Mouse (Mus musculus): ENCODE measurements at regions not wholly inside any gene's neighbourhood (a gene's known extent, or its start where the extent isn't known, plus 50 kb on each side); places are given as distances from the start of the nearest gene placed in this dataset.
"Not testable (repeated sequence)": the region's sequence is repeated elsewhere in the genome, so short reads cannot be mapped to it uniquely, and the experiment has no call there.

DNA sequence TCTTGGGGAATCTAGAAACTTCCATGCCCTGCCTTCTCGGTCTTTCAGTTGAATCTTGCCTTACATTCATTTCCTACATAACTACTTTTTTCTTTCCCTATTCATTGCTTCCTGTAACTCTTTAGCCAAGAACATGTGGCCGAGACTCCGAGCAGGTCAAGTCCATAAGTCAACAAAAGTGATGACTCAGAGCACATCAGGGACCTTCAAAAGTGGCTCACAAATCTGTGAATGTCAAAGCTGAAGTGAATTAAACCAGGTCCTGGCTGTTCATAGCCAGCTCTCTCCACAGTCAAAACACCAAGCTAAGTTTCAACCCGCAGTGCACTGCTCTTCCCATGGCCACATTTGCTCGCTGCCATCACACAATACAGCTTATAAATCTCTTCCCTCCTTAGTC lies 252.5 kb upstream of the Zfp703 start:
- intact Hi-C loops (cut with DNase I), result no loop called here
- DNase-seq, result no peak

DNA sequence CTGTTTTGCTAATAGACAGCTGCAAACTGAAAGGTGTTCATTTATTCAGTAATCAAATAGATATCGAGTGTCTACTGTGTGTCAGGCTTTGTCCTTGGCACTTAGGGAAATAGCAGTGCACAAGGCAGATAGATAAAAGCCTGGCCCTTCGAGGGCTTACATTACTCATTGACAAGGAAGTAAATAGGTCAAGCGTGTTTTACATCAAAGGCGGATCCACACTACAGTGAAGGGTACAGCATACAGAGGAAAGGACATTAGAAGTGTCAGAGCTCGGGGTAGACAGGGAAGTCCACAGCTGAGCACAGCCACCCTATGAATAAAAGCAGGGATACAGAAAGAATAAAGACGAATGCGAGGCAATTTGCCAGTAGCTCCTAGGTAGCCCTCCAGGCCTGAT lies 251.6 kb upstream of the Zfp703 start:
- no peak for DNase-seq
- intact Hi-C loops (cut with DNase I), result no loop called here

DNA sequence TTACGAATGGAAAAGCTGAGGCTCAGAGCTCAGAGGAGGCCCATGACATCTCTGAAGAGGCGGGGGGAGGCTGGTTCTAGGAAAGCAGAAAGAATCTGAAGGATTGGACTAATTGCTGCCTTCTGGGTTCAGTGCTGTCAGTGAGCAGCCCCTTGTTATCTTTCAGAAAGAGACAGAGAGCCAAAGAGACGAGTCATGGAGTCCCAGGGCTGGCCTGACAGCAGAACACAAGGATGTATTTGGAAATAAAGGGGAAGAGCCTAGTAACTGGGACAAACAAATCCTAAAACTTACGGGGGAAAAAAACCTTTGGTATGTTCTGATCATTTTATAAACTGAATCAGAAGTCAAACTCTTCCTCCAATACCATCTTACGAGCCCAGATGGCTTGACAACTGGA lies 247.8 kb upstream of the Zfp703 start:
- intact Hi-C loops (cut with DNase I), result no loop called here
- DNase-seq, result no peak

DNA sequence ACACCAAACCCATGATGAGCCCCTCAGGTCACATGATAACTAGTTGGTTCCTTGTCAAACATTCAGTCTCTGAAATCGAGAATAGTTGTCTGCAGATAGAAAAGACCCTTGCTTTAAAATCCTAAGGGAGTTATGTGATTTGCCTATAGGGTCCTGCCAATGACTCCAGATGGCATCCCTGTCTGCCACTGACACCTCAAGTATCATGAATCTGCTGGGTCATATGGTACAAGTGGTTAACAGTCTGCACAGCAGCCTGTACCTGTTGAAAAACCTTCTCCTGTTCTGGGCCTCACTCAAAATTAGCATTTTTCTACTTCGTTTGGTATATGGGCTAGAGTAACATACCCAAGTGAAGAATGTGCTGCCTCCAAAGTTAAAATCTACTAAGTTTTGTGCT lies 246.0 kb upstream of the Zfp703 start:
- no peak for DNase-seq
- intact Hi-C loops (cut with DNase I), result no loop called here

DNA sequence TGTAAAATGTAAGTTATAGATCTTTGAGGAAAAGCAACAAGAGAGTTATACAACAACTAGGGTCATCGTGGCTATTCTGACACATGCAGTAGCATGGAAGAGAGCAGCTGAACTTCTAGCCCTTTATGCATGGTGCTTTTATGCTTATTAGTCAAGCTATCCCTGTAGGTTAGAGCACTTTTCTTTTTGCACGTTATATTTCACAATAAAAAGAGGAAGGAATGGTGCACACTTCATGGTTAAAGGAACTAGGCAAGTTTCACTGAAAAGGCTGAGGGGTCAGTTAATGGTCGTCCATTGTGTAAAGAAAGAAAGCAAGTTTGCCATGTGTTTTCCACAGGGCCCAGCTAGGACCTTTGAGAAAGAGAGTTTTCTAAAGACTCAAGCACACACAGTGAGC lies 232.7 kb upstream of the Zfp703 start:
- intact Hi-C loops (cut with DNase I), result no loop called here
- no peak for DNase-seq

DNA sequence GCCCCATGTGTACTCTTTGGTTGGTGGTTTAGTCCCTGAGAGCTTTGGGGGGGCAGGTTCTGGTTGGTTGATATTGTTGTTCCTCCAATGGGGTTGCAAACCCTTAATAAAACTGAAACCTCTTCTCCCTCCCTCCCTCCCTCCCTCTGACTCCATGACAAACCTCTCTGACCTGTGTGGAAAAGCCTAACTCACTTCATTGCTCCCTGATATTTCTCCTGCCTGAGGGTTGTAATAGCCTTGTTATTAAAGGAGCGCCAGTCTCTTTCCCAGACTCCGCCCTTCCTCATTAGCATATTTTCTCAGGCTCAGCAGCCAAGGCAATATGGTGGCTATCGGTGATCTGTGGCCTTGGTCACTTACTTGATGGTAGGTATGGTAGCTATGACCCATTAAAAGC lies 230.3 kb upstream of the Zfp703 start:
- intact Hi-C loops (cut with DNase I), result no loop called here

DNA sequence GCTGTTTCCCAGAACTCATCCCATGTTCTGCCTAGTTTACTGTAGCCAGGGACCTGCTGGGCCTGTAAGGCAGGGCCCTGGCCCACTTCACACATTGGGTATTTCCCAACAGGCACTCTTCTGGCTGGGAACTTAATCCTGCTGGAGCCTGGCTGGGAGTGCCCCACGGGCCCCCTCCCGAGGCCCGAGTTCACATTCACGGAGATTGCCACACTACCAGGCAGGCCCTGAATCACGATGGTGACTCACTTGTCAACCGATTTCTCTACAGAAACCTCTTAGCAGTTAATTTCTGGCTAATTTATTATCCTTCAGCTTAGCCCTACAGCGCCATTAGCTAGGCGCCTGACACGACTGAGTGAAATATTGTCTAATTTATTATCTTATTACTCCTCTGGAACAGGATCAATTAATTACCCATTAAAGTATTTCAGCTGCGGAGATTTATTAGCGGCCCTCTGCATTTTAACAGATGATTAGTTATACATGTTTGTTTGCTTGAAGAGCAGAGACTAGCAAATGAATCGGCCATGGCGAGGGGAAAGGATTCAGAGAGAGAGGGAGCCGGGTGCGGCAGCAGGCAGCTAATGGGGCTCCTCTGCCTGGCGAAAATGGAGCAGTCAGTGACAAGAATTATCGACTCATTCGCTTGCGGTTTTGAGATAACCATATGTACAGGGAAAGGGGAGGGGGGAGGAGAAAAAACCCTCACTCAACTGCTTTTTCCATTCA lies 229.7 kb upstream of the Zfp703 start:
- DNase-seq, result peak; percentile 11
- intact Hi-C loops (cut with DNase I), result no loop called here

More for the DNA sequence above, 230.3 kb upstream of the Zfp703 start:
- DNase-seq, result no peak

DNA sequence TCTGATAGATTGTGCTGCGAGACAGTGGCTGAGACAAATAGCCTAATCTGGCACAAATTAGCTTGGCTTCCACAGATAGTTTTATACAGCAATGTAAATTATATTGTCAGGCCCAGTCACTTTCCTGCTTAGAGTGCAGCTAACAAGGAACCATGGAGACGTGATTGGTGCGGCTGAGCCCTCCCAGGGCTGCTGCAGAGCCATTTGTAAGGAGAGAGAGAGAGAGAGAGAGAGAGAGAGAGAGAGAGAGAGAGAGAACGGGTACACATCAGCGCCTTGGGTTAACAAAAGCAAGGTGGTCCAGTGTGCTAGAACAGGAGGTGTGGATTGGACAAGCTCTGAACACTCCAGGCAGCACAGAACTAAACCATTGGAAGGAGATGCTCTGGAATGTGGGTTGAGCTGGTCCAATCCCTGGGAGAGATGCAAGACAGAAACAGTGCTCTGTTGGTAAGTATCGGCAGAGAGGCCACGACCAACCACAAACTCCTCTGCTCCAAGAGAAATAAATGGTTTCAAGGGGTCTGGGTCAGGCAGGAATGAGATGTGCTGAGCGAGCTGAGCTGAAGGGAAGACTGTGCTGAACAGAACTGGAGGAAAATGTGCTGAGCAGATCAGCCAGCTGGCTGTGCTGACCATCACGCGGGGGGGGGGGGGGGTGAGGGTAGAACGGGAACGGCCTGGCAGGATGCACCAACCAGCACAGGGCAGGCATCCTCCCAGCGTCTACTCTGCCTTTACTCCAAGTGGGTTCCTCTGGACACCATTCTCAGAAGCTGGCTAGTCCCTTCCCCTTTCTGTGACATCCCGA lies 228.8 kb upstream of the Zfp703 start:
- peak; percentile 10 for DNase-seq
- intact Hi-C loops (cut with DNase I), result no loop called here

DNA sequence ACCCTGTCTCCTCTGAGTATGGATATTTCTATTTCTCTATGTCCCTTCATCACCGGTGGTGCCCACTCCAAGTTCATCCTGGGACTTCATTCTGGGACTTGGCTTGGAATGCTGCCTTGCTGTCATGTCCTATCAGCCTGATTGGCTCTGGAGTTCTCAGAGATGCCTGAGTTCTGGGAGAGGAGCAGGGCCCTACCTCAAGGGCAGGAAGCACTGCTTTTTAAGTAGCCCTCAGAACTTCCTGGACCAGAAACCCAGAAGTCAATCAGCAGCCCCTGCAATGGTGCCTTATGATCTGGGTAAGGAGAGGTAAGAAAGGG lies 228.2 kb upstream of the Zfp703 start:
- peak; percentile 31 for DNase-seq

DNA sequence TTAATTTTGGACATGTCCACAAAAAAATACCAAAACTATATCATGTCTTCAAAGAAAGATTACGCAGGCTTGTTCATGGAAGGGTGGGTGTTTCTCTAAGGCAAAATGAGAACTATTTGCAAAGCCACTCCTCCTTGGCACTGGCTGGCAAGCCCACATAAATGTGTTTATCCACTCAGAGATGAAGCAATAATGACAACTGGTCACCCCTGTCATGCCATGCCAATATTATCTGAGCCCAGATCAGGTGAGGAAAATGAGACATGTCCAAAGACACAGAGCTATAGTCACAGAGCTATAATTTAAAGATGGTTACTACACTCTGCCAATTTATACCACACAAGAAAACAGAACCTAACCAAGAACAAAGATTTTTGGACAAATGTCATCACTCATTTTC lies 227.0 kb upstream of the Zfp703 start:
- no peak for DNase-seq
- intact Hi-C loops (cut with DNase I), result no loop called here

More for the DNA sequence above, 228.2 kb upstream of the Zfp703 start:
- intact Hi-C loops (cut with DNase I), result no loop called here

DNA sequence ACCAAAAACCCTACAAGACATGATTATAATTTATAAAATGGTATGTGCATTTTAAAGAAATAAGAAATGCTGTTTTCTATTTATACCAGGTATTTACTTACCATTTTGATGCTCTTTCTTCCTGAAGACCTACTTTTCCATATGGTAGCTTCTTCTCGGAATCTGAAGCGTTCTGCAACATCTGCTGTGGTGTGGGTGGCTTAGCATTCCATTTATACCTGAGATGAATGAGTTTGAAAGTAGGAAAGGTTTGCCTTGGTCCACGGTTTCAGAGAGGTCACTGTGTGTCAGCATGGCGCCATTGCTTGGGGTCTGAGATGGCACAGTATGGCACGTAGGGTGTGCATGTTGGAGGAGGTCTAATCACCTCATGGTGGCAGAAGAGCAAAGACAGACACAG lies 225.5 kb upstream of the Zfp703 start:
- no peak for DNase-seq
- intact Hi-C loops (cut with DNase I), result no loop called here

DNA sequence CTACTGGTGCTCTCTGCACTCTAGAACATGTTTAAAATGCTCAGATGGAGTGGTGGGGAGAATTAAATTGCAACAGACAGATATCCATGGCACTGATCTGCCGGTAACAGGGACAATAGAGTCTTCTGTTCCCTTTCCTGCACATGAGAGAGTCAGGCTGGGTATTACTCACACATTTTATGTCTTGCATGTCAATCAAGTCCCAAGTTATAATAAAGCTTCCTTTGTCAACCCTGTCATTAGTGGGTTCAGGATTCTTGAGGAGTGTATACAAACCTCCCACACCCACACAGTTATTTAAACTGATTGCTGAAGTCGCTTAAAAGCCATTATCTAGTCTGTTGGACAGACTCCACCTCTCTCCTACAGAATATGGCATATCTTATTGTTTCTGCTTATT lies 220.7 kb upstream of the Zfp703 start:
- no peak for DNase-seq
- intact Hi-C loops (cut with DNase I), result no loop called here

DNA sequence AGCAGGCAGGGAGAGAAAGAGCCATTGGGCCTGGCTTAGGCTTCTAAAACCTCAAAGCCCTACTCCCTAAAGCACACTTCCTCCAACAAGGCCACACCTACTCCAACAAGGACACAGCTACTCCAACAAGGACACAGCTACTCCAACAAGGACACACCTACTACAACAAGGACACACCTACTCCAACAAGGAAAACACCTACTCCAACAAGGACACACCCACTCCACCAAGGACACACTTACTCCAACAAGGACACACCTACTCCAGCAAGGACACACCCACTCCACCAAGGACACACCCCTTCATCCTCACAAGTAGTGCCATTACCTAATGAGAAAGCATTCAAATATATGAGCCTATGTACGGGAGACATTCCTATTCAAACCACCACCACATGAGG lies 216.4 kb upstream of the Zfp703 start:
- DNase-seq, result no peak
- intact Hi-C loops (cut with DNase I), result no loop called here

DNA sequence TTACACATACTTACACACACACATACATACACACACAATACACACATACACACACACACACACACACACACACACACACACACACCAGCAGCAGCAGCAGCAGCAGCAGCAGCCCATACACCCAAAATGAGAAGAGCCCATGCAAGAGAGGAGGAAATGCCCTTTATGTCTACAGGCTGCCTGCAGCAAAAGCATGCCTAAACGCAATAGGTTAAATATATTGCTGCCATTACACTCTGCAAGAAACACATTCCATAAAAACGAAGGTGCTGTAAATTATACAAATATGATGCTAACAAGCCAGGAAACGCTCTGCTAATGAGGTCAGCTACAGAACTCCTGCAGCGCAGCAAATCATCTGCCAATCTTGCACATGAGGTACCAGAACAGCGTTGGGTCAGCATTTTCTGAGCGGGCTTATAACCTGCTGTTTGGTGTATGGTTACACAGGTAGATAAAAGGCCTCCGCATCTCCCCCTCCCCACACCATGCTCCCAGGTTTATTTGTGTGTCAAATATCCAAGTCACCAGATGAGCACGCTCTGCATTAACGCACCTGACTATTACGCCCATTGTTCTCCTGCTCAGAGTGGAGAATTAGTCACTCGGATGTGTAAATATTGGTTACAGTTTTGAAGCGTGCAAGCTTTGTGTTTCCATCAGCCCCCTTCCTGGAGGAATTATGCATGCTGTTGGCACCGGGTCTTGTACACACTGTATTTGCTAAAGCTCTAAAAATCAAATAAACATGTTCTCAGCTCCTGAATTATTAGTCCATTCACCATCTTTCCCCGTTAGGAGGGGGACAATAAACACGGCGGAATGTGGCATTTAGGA lies 214.0 kb upstream of the Zfp703 start:
- intact Hi-C loops (cut with DNase I), result no loop called here
- DNase-seq, result no peak

DNA sequence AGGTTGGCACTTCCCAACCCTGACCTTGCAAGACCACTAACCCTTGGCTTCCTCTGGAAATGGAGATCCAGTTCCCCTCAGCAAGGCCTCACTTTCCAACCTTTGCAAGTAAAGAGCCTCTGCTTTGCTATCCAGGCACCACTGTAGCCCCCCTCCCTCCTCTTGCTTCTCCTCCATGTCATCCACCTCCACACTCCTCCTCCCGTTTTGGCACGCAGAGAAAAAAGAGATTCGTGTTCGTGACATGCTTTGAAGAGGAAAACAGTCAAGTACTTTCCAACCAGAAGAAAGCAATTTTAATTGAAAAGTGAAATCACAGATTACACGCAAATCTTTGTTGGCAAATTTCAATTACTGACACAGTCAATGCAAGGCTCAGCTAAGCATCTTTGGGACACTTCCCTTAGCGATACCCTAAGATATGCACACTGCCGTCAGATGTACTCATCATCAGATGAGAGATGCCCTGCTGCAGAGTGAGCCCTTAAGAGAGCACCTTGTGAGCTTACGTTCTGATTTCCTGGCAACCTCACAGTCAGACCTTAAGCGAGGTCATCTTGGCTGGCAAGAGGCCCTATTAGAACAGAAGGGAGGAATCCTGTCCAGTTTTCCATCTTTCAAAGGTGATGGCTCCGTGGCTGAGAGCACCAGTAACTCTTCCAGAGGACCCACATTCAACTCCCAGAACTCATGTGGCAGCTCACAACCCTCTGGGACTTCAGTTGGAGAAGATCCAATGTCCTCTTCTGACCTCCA lies 208.5 kb upstream of the Zfp703 start:
- no peak for DNase-seq
- intact Hi-C loops (cut with DNase I), result no loop called here

DNA sequence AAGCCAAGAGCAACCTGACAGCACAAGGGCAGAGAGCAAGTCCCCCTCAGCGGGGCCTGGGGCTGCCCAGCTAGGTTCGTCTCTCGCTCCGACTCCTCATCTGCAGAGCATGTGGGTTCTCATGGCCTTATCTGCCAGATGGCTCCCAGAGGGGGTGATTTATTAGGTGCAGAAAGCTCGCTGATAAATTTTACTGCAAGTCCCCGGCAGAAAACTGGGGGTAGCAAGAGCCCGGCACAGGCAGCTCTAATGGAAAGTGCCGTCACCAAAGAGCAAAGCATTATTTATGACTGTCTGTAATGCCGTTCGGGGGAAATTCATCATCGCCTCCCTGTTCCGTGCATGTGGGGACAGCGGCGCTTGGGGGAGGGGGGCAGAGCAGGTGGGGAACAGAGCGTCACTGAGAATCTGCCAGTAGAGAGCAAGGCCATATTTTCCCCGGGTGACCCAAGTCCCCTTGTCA lies 206.7 kb upstream of the Zfp703 start:
- intact Hi-C loops (cut with DNase I), result no loop called here
- no peak for DNase-seq

DNA sequence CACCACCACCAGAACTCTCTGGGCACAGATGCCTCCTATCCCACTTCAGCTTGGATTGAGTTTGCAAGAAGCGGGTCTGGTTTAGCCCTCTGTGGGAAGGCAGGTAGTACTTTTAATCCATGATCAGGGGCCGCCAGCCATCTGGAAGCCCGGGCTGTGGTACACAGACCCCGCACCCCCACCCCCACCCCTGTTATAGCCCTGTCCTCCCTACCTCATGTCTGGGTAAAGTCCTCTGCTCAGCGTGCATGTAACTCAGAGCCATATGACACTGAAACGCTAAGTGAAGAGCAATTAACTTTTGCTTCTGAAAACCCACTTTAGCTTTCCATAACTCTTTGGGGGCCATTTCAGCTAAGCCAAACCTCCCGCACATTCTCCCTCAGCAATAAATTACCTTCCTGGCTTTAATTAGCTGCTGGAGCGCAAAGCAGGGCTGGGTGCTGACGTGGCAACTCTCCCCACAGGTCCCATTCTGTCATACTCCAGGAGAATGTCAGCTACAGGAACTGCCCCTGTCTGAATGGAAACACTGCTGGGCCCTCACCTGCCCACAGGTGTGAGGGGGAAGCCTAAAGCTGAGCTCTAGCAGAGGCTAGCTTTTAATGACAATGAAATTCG lies 198.1 kb upstream of the Zfp703 start:
- DNase-seq, result no peak
- intact Hi-C loops (cut with DNase I), result no loop called here

DNA sequence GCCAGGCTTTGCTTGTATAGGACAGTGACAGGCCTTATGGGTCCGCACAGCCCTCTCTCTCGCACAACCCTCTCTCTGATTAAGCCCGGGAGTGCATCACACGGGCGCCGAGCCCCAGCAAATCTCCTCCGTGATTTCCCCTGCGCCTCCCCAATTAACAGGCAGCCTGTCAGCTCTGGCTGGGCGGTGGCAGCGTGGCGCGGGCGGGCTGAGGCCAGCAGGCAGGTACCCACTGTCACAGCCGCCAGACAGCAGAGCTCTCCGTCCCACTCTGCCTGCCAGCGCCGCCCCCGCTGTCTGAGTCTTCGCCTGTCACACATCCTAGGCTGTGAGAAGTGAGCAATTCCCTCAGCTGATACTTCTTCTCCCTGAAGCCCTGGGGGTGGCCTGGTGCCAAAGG lies 196.6 kb upstream of the Zfp703 start:
- intact Hi-C loops (cut with DNase I), result no loop called here
- peak; percentile 25 for DNase-seq

DNA sequence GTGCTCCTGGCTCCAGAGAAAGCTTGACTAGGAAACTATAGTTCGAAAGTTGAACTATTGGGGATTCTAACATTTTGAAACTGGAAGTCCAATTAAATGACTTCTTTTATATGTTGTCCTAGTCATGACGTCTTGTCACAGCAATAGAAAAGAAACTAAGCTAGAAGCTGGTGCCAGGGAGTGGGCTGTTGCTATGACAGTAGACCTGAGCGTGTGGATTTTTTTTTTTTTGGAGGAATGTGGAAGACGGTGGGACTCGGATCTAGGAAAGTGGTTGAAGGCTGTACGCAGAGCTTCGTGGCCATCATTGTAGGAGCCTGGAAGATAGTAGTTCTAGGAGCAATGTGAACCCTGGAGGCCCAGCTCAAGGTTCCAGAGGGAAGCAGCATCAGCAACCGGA lies 194.2 kb upstream of the Zfp703 start:
- intact Hi-C loops (cut with DNase I); DNase-seq: not testable (repeated sequence)

DNA sequence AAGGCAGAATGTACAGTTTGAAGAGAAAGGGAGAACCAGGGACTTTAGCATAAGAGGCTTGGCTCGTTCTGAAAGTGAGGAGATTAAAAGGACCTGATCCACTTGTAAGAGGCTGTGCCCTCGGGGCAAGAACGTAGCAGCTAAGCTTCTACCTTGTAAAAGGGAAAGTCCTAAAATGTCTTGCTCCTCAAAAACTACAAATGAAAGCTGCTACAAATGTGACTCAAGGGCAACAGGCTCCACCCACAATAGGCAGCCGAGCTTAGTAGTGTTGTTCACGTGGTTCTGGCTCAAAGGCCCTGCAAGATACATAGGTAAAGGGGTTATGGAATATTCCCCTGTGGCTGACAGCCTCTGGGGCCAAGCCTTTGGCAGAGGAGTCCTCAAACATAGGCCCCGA lies 192.7 kb upstream of the Zfp703 start:
- DNase-seq, result no peak
- intact Hi-C loops (cut with DNase I), result no loop called here

Data from left cerebral cortex, postnatal 4 days (tissue).